Mouse (Mus musculus) heart, embryonic 15.5 days (tissue): ENCODE measurements around the gene Anks3. TPM values are rescaled to one million over a fixed set of nuclear protein-coding genes. Genes with fewer than 3 reads are reported as not detected.

Experiments
- ATAC-seq: fragments of 200-750 bp; cut with Nextera tagmentation; replicated peaks from 2 replicates; pipeline ENCODE4 v1.8.0; 2017; ENCODE audit warnings: low read depth, moderate TSS enrichment; ENCODE audit not compliant: insufficient number of reproducible peaks, insufficient read depth, low FRiP score
- H3K27ac ChIP-seq: fragments of 300-500 bp; sonication (generic); 2 replicates; pipeline ENCODE4 v1.5.1; 2015; ENCODE audit warnings: mild to moderate bottlenecking, inconsistent platforms
- H3K27me3 ChIP-seq: fragments of 300-500 bp; sonication (generic); 2 replicates; pipeline ENCODE4 v1.6.1; 2015; ENCODE audit warnings: inconsistent platforms
- H3K36me3 ChIP-seq: fragments of 300-500 bp; sonication (generic); 2 replicates; pipeline ENCODE4 v1.6.1; 2015; ENCODE audit warnings: mild to moderate bottlenecking, inconsistent platforms
- H3K4me1 ChIP-seq: fragments of 300-500 bp; sonication (generic); replicated peaks from 2 replicates; pipeline ENCODE4 v1.6.1; 2015; ENCODE audit warnings: inconsistent platforms
- H3K4me2 ChIP-seq: fragments of 300-500 bp; sonication (generic); 2 replicates; pipeline ENCODE4 v1.6.1; 2015; ENCODE audit warnings: inconsistent platforms, mild to moderate bottlenecking, moderate library complexity
- H3K4me3 ChIP-seq: fragments of 300-500 bp; sonication (generic); 2 replicates; pipeline ENCODE4 v1.5.1; 2015; ENCODE audit warnings: mild to moderate bottlenecking, inconsistent platforms
- H3K9ac ChIP-seq: fragments of 300-500 bp; sonication (generic); 2 replicates; pipeline ENCODE4 v1.6.1; 2015; ENCODE audit warnings: mild to moderate bottlenecking, inconsistent platforms
- H3K9me3 ChIP-seq: fragments of 300-500 bp; sonication (generic); replicated peaks from 2 replicates; pipeline ENCODE4 v1.6.1; 2016; ENCODE audit warnings: inconsistent platforms
- whole genome bisulfite sequencing: fragments of 180-500 bp; shearing (Covaris S2); methylation state at CpG from one replicate; pipeline ENCODE4 v1.1.7; 2015; ENCODE audit warnings: mixed read lengths; 5-methylcytosine and 5-hydroxymethylcytosine counted together
- polyA plus RNA-seq: library from polyadenylated mRNA; unstranded; fragments of >200 nt; fragmentation: Nextera tagmentation; extraction: Ambion mirVana; gene quantifications from 2 replicates; pipeline ENCODE4 v1.2.1, GENCODE M21; 2015

Gene Anks3
- polyA plus RNA-seq, 1 experiment from 2014 or later = 29.4 TPM

- Histone ChIP-seq H3K4me1 (peaks cover 11% of the 10 kb centered on the region), H3K9me3 (no peaks in the 10 kb centered on the region), H3K27ac (no peak overlapping the region), H3K4me3 (no peak overlapping the region), H3K9ac (no peak overlapping the region), H3K4me2 (no peak overlapping the region), H3K36me3 (peaks cover 30% of the 10 kb centered on the region), H3K27me3 (no peaks in the 10 kb centered on the region)
- no peak for ATAC-seq
- WGBS = 37% methylated on average over 1 of the region's 1 CpGs
These were observed 58.4 kb downstream of the Anks3 start for GRCm38 (mm10) chr16:4905591-4905990.

- Histone ChIP-seq H3K4me2 (no peak overlapping the region), H3K9ac (no peak overlapping the region), H3K4me3 (no peak overlapping the region), H3K27ac (no peak overlapping the region), H3K4me1 (peaks cover 16% of the 10 kb centered on the region), H3K27me3 (no peaks in the 10 kb centered on the region), H3K36me3 (peaks cover 22% of the 10 kb centered on the region), H3K9me3 (no peaks in the 10 kb centered on the region)
- no peak for ATAC-seq
- WGBS = 84% methylated on average over 3 of the region's 3 CpGs
These were observed 59.1 kb downstream of the Anks3 start for GRCm38 (mm10) chr16:4904878-4905277.

GRCm38 (mm10) chr16:4903491-4904102 is 60.4 kb downstream of the Anks3 start:
- H3K4me1 ChIP-seq = peaks cover 17% of the 10 kb centered on the region
- peaks cover 10% of the 10 kb centered on the region for H3K36me3 ChIP-seq
- no peak overlapping the region for H3K4me2 ChIP-seq
- no peak overlapping the region for H3K27ac ChIP-seq
- no peaks in the 10 kb centered on the region for H3K27me3 ChIP-seq
- H3K9me3 ChIP-seq = no peaks in the 10 kb centered on the region
- no peak overlapping the region for H3K9ac ChIP-seq
- H3K4me3 ChIP-seq = no peak overlapping the region
- ATAC-seq = no peak
- 73% methylated on average over 6 of the region's 6 CpGs for WGBS

- Histone ChIP-seq H3K4me2 (no peak overlapping the region), H3K36me3 (peaks cover 5% of the 10 kb centered on the region; the same call in 1 of the 2 replicates), H3K27me3 (no peaks in the 10 kb centered on the region), H3K9me3 (no peaks in the 10 kb centered on the region), H3K4me1 (peaks cover 22% of the 10 kb centered on the region), H3K9ac (no peak overlapping the region), H3K4me3 (no peak overlapping the region), H3K27ac (no peak overlapping the region)
- ATAC-seq = no peak
- WGBS = 76% methylated on average over 2 of the region's 2 CpGs
These were observed 61.6 kb downstream of the Anks3 start for GRCm38 (mm10) chr16:4902390-4902789.

GRCm38 (mm10) chr16:4901167-4901566 is 62.8 kb downstream of the Anks3 start:
- Histone ChIP-seq H3K9ac (no peak overlapping the region), H3K27ac (no peak overlapping the region), H3K4me1 (peaks cover 35% of the 10 kb centered on the region), H3K4me2 (no peak overlapping the region), H3K4me3 (no peak overlapping the region), H3K27me3 (no peaks in the 10 kb centered on the region), H3K9me3 (no peaks in the 10 kb centered on the region), H3K36me3 (no peaks in the 10 kb centered on the region; the same call in 1 of the 2 replicates)
- ATAC-seq = no peak
- WGBS = 62% methylated on average over 7 of the region's 7 CpGs

- Histone ChIP-seq H3K27me3 (no peaks in the 10 kb centered on the region), H3K4me1 (peaks cover 43% of the 10 kb centered on the region), H3K4me3 (no peak overlapping the region), H3K27ac (peak overlapping the region; percentile 52), H3K36me3 (no peaks in the 10 kb centered on the region; the same call in 1 of the 2 replicates), H3K4me2 (no peak overlapping the region), H3K9ac (no peak overlapping the region), H3K9me3 (no peaks in the 10 kb centered on the region)
- ATAC-seq = no peak
- WGBS = 53% methylated on average over 2 of the region's 2 CpGs
These were observed 64.3 kb downstream of the Anks3 start for GRCm38 (mm10) chr16:4899711-4900110.

- no peak for ATAC-seq
- H3K27me3 ChIP-seq = no peaks in the 10 kb centered on the region
- no peak overlapping the region for H3K4me2 ChIP-seq
- no peaks in the 10 kb centered on the region for H3K9me3 ChIP-seq
- no peak overlapping the region for H3K27ac ChIP-seq
- H3K9ac ChIP-seq = no peak overlapping the region
- H3K4me3 ChIP-seq = no peak overlapping the region
- no peaks in the 10 kb centered on the region; the same call in 1 of the 2 replicates for H3K36me3 ChIP-seq
- H3K4me1 ChIP-seq = peaks cover 50% of the 10 kb centered on the region
- WGBS = 88% methylated on average over 6 of the region's 6 CpGs
These were observed 65.1 kb downstream of the Anks3 start for GRCm38 (mm10) chr16:4898881-4899280.

- peaks cover 45% of the 10 kb centered on the region for H3K4me1 ChIP-seq
- no peak overlapping the region for H3K4me3 ChIP-seq
- H3K9me3 ChIP-seq = no peaks in the 10 kb centered on the region
- 55% methylated on average over 7 of the region's 7 CpGs for WGBS
- H3K27me3 ChIP-seq = no peaks in the 10 kb centered on the region
- no peaks in the 10 kb centered on the region; the same call in 1 of the 2 replicates for H3K36me3 ChIP-seq
- peak overlapping the region; percentile 64 for H3K27ac ChIP-seq
- H3K4me2 ChIP-seq = no peak overlapping the region
- no peak overlapping the region for H3K9ac ChIP-seq
- 0 out of 2 replicates have a peak, but pooled peaks have one; percentile 19 for ATAC-seq
These were observed 66.8 kb downstream of the Anks3 start for GRCm38 (mm10) chr16:4897146-4897730.

GRCm38 (mm10) chr16:4896249-4897027 is 67.6 kb downstream of the Anks3 start:
- Histone ChIP-seq H3K27ac (peak overlapping the region; percentile 64), H3K4me3 (no peak overlapping the region), H3K36me3 (no peaks in the 10 kb centered on the region; the same call in 1 of the 2 replicates), H3K27me3 (no peaks in the 10 kb centered on the region), H3K4me2 (peak overlapping the region; percentile 6; the same call in 1 of the 2 replicates), H3K4me1 (peaks cover 43% of the 10 kb centered on the region), H3K9ac (no peak overlapping the region), H3K9me3 (no peaks in the 10 kb centered on the region)
- peak; percentile 69; the same call in 1 of the 2 replicates for ATAC-seq
- 28% methylated on average over 5 of the region's 5 CpGs for WGBS

- H3K4me2 ChIP-seq = no peak overlapping the region
- H3K4me3 ChIP-seq = no peak overlapping the region
- no peaks in the 10 kb centered on the region for H3K9me3 ChIP-seq
- H3K9ac ChIP-seq = no peak overlapping the region
- ATAC-seq = no peak
- peak overlapping the region; percentile 32 for H3K27ac ChIP-seq
- peaks cover 57% of the 10 kb centered on the region for H3K4me1 ChIP-seq
- no peaks in the 10 kb centered on the region; the same call in 1 of the 2 replicates for H3K36me3 ChIP-seq
- H3K27me3 ChIP-seq = no peaks in the 10 kb centered on the region
- 69% methylated on average over 7 of the region's 7 CpGs for WGBS
These were observed 69.7 kb downstream of the Anks3 start for GRCm38 (mm10) chr16:4894201-4894908.

- Histone ChIP-seq H3K36me3 (no peaks in the 10 kb centered on the region), H3K9ac (no peak overlapping the region), H3K27me3 (no peaks in the 10 kb centered on the region), H3K27ac (no peak overlapping the region), H3K4me1 (peaks cover 63% of the 10 kb centered on the region), H3K9me3 (no peaks in the 10 kb centered on the region), H3K4me2 (no peak overlapping the region), H3K4me3 (no peak overlapping the region)
- no peak for ATAC-seq
- WGBS = 80% methylated on average over 6 of the region's 6 CpGs
These were observed 71.8 kb downstream of the Anks3 start for GRCm38 (mm10) chr16:4892171-4892570.
